Comparison of ENCODE assay signal across 10 mouse cellular contexts in genomic region chr5:37857763-37858545, GRCm38 (mm10). TPM values are rescaled to one million over a fixed set of nuclear protein-coding genes. Genes with fewer than 3 reads are reported as not detected.
DNase-seq lines count a peak whose midpoint lies in the region; ATAC-seq lines count a peak whose summit lies in the region.
"Had no signal": no experiment of that assay in that cellular context is flagged by ENCODE, and none has a peak within 500 bp of the region (broad histone marks: within the 10 kb centered on the region; RNA-seq: fewer than 3 reads in every experiment).

No protein-coding gene starts in this region.

- 30% methylated on average over 14 of the region's 14 CpGs for WGBS in neural tube, embryonic 11.5 days
- 19% methylated on average over 14 of the region's 14 CpGs for WGBS in limb, embryonic 10.5 days

- H3K27me3 ChIP-seq in neural tube, embryonic 11.5 days (ENCODE audit: control insufficient read depth, insufficient read depth, low read length) = peaks cover 5% of the 10 kb centered on the region; the same call in 1 of the 2 replicates
- H3K27me3 ChIP-seq in limb, embryonic 10.5 days (ENCODE audit: low read depth, poor library complexity, severe bottlenecking) = peaks cover 65% of the 10 kb centered on the region
- H3K27me3 ChIP-seq: embryonic facial prominence, embryonic 13.5 days had no signal

- H3K9ac ChIP-seq in neural tube, embryonic 11.5 days (ENCODE audit: low read length) = no peak overlapping the region
- H3K9ac ChIP-seq: embryonic facial prominence, embryonic 13.5 days had no signal

- no peak for DNase-seq in neural tube, embryonic 11.5 days (ENCODE audit: low spot score)
- DNase-seq in neural tube, embryonic 10.5 days (ENCODE audit: extremely low spot score, low spot score) = no peak
- DNase-seq in layer of hippocampus, adult 11-12 months (ENCODE audit: low spot score) = peak; percentile 54
- no peak for DNase-seq in limb, embryonic 10.5 days (ENCODE audit: low spot score)
- no peak for DNase-seq in heart, adult 11 months
- no peak for DNase-seq in thymus, postnatal 14 days
- DNase-seq: lung, postnatal 14 days; thymus, postnatal 4 days had no signal

- H3K27ac ChIP-seq in neural tube, embryonic 11.5 days (ENCODE audit: low read depth, low read length) = no peak overlapping the region
- peak overlapping the region; percentile 39; the same call in 1 of the 2 replicates for H3K27ac ChIP-seq in limb, embryonic 10.5 days
- H3K27ac ChIP-seq: embryonic facial prominence, embryonic 13.5 days had no signal

- peaks cover 5% of the 10 kb centered on the region; the same call in 1 of the 2 replicates for H3K4me1 ChIP-seq in neural tube, embryonic 11.5 days (ENCODE audit: control insufficient read depth, insufficient read depth, low read length)
- H3K4me1 ChIP-seq in limb, embryonic 10.5 days = peaks cover 67% of the 10 kb centered on the region

- no peak overlapping the region for H3K4me2 ChIP-seq in neural tube, embryonic 11.5 days (ENCODE audit: low read depth)
- H3K4me2 ChIP-seq: embryonic facial prominence, embryonic 13.5 days had no signal

- H3K9me3 ChIP-seq in neural tube, embryonic 11.5 days (ENCODE audit: control insufficient read depth, low read length) = no peaks in the 10 kb centered on the region
- no peaks in the 10 kb centered on the region for H3K9me3 ChIP-seq in limb, embryonic 10.5 days (replicated peaks)
- H3K9me3 ChIP-seq: embryonic facial prominence, embryonic 13.5 days had no signal

- H3K36me3 ChIP-seq in neural tube, embryonic 11.5 days (ENCODE audit: control insufficient read depth, insufficient read depth, low read length) = no peaks in the 10 kb centered on the region
- no peaks in the 10 kb centered on the region for H3K36me3 ChIP-seq in limb, embryonic 10.5 days
- H3K36me3 ChIP-seq: embryonic facial prominence, embryonic 13.5 days had no signal

- no peak overlapping the region for H3K4me3 ChIP-seq in neural tube, embryonic 11.5 days (ENCODE audit: low read depth, low read length)
- 0 out of 2 replicates have a peak overlapping the region, but pooled peaks have one; percentile 0 for H3K4me3 ChIP-seq in limb, embryonic 10.5 days
- H3K4me3 ChIP-seq: embryonic facial prominence, embryonic 13.5 days had no signal

- peak; percentile 54 for ATAC-seq in neural tube, embryonic 11.5 days (ENCODE audit: insufficient read depth, low FRiP score, low TSS enrichment)
- no peak for ATAC-seq in megakaryocyte-erythroid progenitor cell, adult 5-6 weeks (replicated peaks; ENCODE audit: low FRiP score, low TSS enrichment, poor library complexity, severe bottlenecking)

RNA-seq across cellular contexts. Expression of gene Msx1, which starts 33.6 kb away (rescaled TPM):
- polyA plus RNA-seq in neural tube, embryonic 11.5 days (2014; fragmentation: Nextera tagmentation; extraction: Ambion mirVana) = 55.2 and 56.5 TPM in 2 replicates
- 360 and 372 TPM in 2 replicates for polyA plus RNA-seq in limb, embryonic 10.5 days (2016; fragmentation: Nextera tagmentation; extraction: Ambion mirVana)
- total RNA-seq in megakaryocyte-erythroid progenitor cell, adult 5-6 weeks (2014; fragmentation: Nextera tagmentation) = not detected in 2 replicates
- not detected in 2 replicates for total RNA-seq in megakaryocyte-erythroid progenitor cell, adult 5-6 weeks (2017)
